Mouse (Mus musculus): ENCODE results near the gene Cldn9.

GRCm38 (mm10) chr17:23695801-23696200, 12.0 kb upstream of the Cldn9 start:
- TF ChIP-seq CTCF (conservative IDR thresholded peaks at IDR 0.05; ENCODE audit: low read length) (no peak), NANOG (IDR thresholded peaks at IDR 0.05; ENCODE audit: borderline replicate concordance, low read length) (peak; percentile 5; the same call in 1 of the 2 replicates), POU5F1 (IDR thresholded peaks at IDR 0.05; ENCODE audit: borderline replicate concordance, low read length) (no peak)

All from E14TG2a.4 (cell line).